Mouse (Mus musculus) left cerebral cortex, postnatal 14 days (tissue): ENCODE measurements around the gene Doc2g. TPM values are rescaled to one million over a fixed set of nuclear protein-coding genes. Genes with fewer than 3 reads are reported as not detected.
A peak's percentile ranks its signal among the peaks of the same experiment; 100 is the strongest.

Experiments
- DNase-seq, 2 experiments: peaks; one replicate each; pipeline ENCODE4 v3.0.0; 2021 to 2022; ENCODE audit warnings: low spot score in 2 of 2, mixed read lengths in 1 of 2
- intact Hi-C: fragments of 180-260 bp; cut with DNase I; formaldehyde crosslinking; loops from one replicate; pipeline ENCODE4 v1.15.1; 2025
- total RNA-seq, 2 experiments: library from RNA; stranded (reverse); gene quantifications; 2 replicates each; pipeline ENCODE4 v1.2.3; 2021

Gene Doc2g
- total RNA-seq, 2 experiments from 2014 or later: 3.2 to 3.5 TPM

GRCm38 (mm10) chr19:3986334-3986733, 16.8 kb upstream of the Doc2g start, which contains the start of gene Acy3:
TSS of gene Acy3 (plus strand) at chr19:3986570.
- intact Hi-C loops: no loop called here
- peak; percentile 51 to 52 for DNase-seq

DNA sequence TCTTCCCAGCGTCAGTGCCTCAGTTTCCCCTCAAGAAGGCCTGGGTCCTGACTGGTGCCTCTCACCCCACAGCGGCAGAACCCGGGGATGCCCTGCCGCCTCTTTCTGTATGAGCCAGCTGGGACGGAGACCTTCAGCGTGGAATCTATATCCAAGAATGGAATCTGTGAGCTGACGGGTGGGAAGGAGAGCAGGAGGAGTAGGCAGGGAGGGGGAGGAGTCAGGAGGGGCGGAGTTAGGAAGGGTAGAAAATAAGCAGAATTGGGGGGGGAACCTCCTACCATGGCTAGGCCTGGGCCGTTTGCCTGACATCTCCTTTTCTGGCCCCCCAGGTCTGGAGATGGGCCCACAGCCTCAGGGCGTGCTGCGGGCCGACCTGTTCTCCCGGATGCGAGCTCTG, 15.0 kb upstream of the Doc2g start:
- intact Hi-C loops: no loop called here
- DNase-seq: no peak

GRCm38 (mm10) chr19:3988750-3989149, 14.4 kb upstream of the Doc2g start:
- intact Hi-C loops: no loop called here

GRCm38 (mm10) chr19:3990804-3991203, 12.3 kb upstream of the Doc2g start:
- no peak for DNase-seq
- intact Hi-C loops: no loop called here

More at GRCm38 (mm10) chr19:3988750-3989149, 14.4 kb upstream of the Doc2g start:
- no peak for DNase-seq

DNA sequence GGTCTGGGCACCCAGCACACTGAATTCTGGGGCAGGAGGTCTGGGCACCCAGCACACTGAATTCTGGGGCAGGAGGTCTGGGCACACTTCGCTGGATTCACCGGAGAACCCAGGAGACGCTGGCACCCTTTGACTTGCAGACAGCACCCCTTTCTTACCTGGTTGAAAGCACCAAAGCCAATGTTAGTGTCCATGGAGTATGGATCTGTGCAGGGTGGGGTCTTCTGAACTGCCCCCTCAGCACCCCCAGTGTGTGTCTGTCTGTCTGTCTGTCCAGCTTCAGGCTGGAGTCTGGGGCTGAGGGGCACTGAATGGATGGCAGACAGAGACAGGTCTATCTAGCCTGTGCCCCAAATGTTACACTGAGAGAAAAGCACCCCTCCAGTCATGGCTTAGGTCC, 11.6 kb upstream of the Doc2g start:
- intact Hi-C loops: no loop called here
- DNase-seq: no peak

DNA sequence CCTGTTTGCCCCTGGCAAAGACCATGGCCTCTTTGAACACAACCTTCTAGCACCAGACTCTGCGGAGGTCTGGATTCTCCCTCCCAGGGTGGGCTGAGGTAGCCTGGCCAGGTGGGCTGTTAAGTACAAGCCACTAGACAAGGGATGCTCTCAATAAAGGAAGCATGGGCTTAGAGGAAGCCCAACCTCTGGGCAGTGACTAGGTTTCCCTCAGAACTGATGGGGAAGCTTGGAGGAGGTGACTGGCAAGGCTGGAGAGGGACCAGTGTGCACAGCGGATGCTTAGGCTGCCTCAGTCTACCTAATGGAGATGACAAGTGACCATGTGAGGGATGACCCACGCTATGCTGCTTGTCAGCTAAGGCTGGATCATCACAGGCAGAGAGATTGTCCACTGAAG, 11.1 kb upstream of the Doc2g start:
- intact Hi-C loops: no loop called here
- no peak for DNase-seq

- intact Hi-C loops: no loop called here
Observed at GRCm38 (mm10) chr19:3992416-3992815, 10.7 kb upstream of the Doc2g start, which contains the start of gene Tbx10. TSS of gene Tbx10 (plus strand) at chr19:3992752.

DNA sequence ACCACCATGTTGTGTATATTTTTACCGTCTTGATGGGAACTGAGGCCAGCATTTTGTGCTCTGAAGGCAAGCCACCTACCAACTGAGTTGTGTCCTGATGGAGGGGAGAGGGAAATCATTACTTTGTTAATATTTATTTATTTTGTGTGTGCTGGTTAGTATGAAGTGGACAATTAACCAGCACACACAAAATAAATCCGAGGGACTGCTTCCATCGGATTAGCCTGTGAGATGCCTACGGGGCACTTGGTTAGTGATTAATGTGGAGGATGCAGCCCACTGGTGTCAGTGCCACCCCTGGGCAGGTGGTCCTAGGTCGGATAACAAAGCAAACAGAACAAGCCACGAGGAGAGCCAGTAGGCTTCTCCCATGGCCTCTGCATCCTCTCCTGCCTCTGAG, 8.2 kb upstream of the Doc2g start:
- no peak for DNase-seq
- intact Hi-C loops: no loop called here

More at GRCm38 (mm10) chr19:3992416-3992815, 10.7 kb upstream of the Doc2g start, which contains the start of gene Tbx10:
- DNase-seq: no peak

GRCm38 (mm10) chr19:3995505-3995904, 7.6 kb upstream of the Doc2g start:
- DNase-seq: no peak
- intact Hi-C loops: no loop called here

DNA sequence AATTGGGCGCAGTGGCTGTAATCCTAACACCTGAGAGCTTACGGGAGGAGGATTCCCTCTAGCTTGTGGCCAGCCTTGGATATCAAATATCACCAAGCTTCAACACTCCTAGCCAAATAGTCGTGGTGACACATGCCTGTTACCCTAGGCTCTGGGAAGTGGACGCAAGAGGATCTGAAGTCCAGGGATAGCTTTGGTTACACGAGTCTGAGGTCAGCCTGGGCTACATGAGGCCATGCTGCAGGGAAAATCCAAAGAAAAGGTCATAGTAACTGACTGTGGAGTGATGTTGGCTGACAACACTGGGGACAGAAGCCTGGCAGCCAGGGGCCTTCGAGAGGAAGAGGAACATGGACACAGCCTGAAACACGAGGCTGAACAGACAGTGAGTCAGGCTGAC, 7.0 kb upstream of the Doc2g start:
- no peak for DNase-seq
- intact Hi-C loops: no loop called here

DNA sequence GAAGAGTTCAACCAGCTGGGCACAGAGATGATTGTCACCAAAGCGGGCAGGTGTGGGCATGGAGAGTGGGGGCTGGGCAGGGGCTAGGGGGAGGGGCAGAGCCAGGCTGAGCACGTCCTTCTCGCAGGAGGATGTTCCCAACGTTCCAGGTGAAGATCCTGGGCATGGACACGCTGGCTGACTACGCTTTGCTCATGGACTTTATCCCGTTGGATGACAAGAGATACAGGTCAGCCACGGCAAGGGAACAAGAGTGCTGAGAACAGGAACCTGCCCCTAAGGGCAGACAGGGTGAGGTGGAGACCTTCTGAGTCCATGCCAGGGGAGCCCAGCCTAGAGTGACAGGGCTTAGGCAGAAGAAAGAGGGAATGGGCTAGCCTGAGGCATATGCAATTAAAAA, 6.4 kb upstream of the Doc2g start:
- intact Hi-C loops: no loop called here
- DNase-seq: no peak

GRCm38 (mm10) chr19:3997231-3997630, 5.9 kb upstream of the Doc2g start:
- no peak for DNase-seq
- intact Hi-C loops: no loop called here

- no peak for DNase-seq
- intact Hi-C loops: no loop called here
Observed at GRCm38 (mm10) chr19:3998335-3998734, 4.8 kb upstream of the Doc2g start.

DNA sequence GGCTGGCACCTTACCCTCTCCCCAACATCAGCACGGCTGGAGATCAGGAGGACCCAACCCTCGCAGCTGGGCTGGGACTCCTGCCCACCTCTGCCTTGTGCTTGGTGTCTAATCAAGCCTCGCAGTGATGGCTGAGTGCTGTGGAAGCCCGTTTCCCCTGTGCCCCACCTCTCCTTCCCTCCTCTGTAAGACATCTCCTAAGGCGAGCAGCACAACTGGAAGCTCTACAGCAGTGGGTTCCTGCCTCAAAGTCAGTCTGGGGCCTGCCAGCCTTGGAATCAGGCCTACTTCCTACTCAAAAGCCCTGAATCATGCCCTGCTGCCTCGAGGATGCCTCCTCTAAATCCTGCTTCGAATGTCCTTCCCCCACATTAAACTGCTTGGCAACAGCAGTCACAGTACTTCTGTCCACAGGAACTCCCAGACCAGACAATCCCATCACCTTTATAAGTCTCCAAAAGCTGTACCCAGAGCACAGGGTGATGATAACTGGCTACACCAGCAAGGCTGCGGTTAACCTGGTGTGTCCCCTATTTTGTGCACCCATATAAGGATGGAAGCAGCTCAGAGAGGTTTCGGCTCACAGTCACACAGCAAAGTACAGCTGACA, 3.9 kb upstream of the Doc2g start:
- no peak for DNase-seq
- intact Hi-C loops: no loop called here

GRCm38 (mm10) chr19:4000119-4000900, 2.8 kb upstream of the Doc2g start, which contains the start of the genes Nudt8 and Gm49405:
TSS of gene Nudt8 (plus strand) at chr19:4000580.
TSS of gene Gm49405 (plus strand) at chr19:4000626.
- intact Hi-C loops: no loop called here
- peak; percentile 94 to 97 for DNase-seq

DNA sequence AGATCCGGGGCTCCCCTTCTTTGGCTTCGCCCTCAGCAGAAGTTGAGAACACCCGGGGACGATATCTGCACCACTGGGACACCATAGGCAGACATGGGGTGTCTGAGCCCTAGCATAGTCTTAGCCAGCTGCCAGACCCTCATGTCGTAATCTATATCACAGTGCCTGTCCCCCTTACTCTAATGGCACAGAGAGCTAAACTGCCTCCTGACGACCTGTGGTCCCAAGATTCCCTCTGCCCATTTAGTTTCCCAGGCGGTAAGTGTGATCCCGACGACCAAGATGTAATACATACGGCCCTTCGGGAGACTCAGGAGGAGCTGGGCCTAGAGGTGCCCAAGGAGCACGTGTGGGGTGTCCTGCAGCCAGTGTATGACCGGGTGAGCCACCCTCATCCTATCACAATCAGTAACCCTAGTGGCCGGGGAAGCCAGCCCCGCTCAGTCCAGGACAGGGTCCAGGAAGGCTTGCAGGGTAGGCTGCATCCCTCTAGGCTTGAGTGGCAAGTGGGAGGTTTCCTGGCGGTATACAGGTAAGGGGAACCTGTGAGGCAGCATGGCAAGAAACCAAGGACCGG, 2.1 kb upstream of the Doc2g start:
- no peak for DNase-seq
- intact Hi-C loops: no loop called here

- intact Hi-C loops: no loop called here
Observed at GRCm38 (mm10) chr19:4001752-4002151, 1.4 kb upstream of the Doc2g start.

DNA sequence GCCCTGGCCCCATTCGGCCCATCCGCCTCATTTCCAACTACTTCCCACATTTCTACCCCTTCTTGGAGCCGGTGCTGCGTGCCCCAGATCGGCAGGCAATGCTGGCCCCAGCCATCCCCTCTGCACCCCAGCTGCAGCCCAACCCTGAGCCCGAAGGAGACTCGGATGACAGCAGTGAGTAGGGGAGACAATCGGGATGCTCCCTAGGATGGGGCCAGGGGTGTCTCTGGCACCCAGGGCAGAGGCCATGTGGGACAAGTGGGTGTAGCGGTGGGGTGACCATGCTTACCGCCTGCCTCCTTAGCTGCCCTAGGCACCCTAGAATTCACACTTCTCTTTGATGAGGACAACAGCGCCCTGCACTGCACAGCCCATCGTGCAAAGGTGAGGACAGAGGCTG, 528 bp downstream of the Doc2g start:
- intact Hi-C loops: no loop called here
- DNase-seq: no peak

More at GRCm38 (mm10) chr19:4001752-4002151, 1.4 kb upstream of the Doc2g start:
- DNase-seq: no peak

DNA sequence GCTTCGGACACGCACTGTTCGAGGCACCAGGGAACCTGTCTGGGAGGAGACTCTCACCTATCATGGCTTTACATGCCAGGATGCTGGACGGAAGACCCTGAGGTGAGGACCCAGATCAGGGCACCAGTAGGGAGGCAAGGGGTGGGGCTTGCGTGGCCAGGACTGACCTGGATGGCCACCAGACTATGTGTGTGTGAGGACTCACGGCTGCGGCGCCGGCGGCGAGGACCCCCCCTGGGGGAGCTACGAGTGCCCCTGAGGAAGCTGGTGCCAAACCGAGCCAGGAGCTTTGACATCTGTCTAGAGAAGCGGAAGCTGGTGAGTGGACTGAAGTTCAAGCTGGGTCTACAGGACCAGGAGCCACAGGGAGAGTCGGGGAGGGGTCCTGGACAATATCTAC, 1.2 kb downstream of the Doc2g start:
- no peak for DNase-seq
- intact Hi-C loops: no loop called here

GRCm38 (mm10) chr19:4005091-4005490, 2.0 kb downstream of the Doc2g start:
- intact Hi-C loops: no loop called here
- DNase-seq: no peak
